8 mouse cellular contexts compared by ENCODE assay signal in the genomic region with DNA sequence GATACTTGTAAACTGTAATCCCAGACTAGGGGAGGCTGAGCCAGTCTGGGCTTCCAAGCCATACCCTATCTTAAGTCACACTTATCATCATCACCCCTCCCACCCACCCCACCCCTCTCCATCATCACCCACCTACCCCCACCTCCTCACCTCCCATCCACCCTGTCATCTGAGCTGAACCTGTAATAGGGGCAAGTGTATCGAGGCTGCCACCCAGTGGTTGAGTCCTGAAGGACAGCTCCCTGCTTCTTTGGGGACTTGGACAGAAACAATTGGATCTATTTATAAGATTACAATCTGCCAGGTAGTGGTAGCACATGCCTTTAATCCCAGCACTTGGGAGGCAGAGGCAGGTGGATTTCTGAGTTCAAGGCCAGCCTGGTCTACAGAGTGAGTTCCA. TPM values are rescaled to one million over a fixed set of nuclear protein-coding genes. Genes with fewer than 3 reads are reported as not detected.
A peak's percentile ranks its signal among the peaks of the same experiment; 100 is the strongest.
DNase-seq lines count a peak whose midpoint lies in the region; ATAC-seq and TF ChIP-seq lines count a peak whose summit lies in the region.
"Had no signal": no experiment of that assay in that cellular context is flagged by ENCODE, and none has a peak within 500 bp of the region (broad histone marks: within the 10 kb centered on the region; RNA-seq: fewer than 3 reads in every experiment).

No protein-coding gene starts in this region.

- no peak overlapping the region for H3K4me3 ChIP-seq in hindbrain, postnatal 0 days (ENCODE audit: low read length)
- no peak overlapping the region for H3K4me3 ChIP-seq in hindbrain, embryonic 16.5 days (ENCODE audit: low read length)
- no peak overlapping the region for H3K4me3 ChIP-seq in ES-Bruce4 (ENCODE audit: low read depth, low read length)
- no peak overlapping the region for H3K4me3 ChIP-seq in embryonic fibroblast, embryonic 13.5 days (ENCODE audit: insufficient read depth, low read length)
- no peak overlapping the region for H3K4me3 ChIP-seq in lung, embryonic 14.5 days (ENCODE audit: low read depth, low read length)

- no peak for ATAC-seq in hindbrain, postnatal 0 days
- no peak for ATAC-seq in hindbrain, embryonic 16.5 days
- no peak for ATAC-seq in lung, embryonic 14.5 days (ENCODE audit: insufficient read depth)
- ATAC-seq in monocyte, adult 5-6 weeks (replicated peaks; ENCODE audit: insufficient number of reproducible peaks, low FRiP score, low TSS enrichment, poor library complexity, severe bottlenecking): no peak

- H3K9ac ChIP-seq in hindbrain, postnatal 0 days (replicated peaks; ENCODE audit: low read length): no peak overlapping the region
- H3K9ac ChIP-seq in hindbrain, embryonic 16.5 days (ENCODE audit: low read depth, low read length): no peak overlapping the region
- H3K9ac ChIP-seq in ES-Bruce4 (ENCODE audit: low read depth, poor library complexity, severe bottlenecking): no peak overlapping the region
- no peak overlapping the region for H3K9ac ChIP-seq in lung, embryonic 14.5 days

- WGBS in hindbrain, postnatal 0 days: 10% methylated on average over 1 of the region's 1 CpGs
- 26% methylated on average over 1 of the region's 1 CpGs for WGBS in hindbrain, embryonic 16.5 days
- 15% methylated on average over 1 of the region's 1 CpGs for WGBS in lung, embryonic 14.5 days

- H3K27ac ChIP-seq in hindbrain, postnatal 0 days: no peak overlapping the region
- no peak overlapping the region for H3K27ac ChIP-seq in hindbrain, embryonic 16.5 days (ENCODE audit: low read depth, low read length)
- H3K27ac ChIP-seq in ES-Bruce4 (ENCODE audit: insufficient read depth, low read length): no peak overlapping the region
- no peak overlapping the region for H3K27ac ChIP-seq in embryonic fibroblast, embryonic 13.5 days (ENCODE audit: insufficient read depth, low read length)
- H3K27ac ChIP-seq in lung, embryonic 14.5 days (ENCODE audit: low read depth): no peak overlapping the region

- TF ChIP-seq EP300 in ES-Bruce4 (IDR thresholded peaks at IDR 0.05; ENCODE audit: insufficient read depth, low read depth, low read length): no peak

- H3K9me3 ChIP-seq in hindbrain, postnatal 0 days (ENCODE audit: low read length): no peaks in the 10 kb centered on the region
- no peaks in the 10 kb centered on the region for H3K9me3 ChIP-seq in hindbrain, embryonic 16.5 days (ENCODE audit: control insufficient read depth, low read length)
- H3K9me3 ChIP-seq in ES-Bruce4 (replicated peaks; ENCODE audit: control insufficient read depth, insufficient read depth, low read length, poor library complexity, severe bottlenecking): no peaks in the 10 kb centered on the region; the same call in 1 of the 2 replicates
- H3K9me3 ChIP-seq in lung, embryonic 14.5 days (ENCODE audit: low read depth, low read length): no peaks in the 10 kb centered on the region

- H3K4me1 ChIP-seq in hindbrain, postnatal 0 days (ENCODE audit: insufficient read depth, low read length): no peaks in the 10 kb centered on the region
- H3K4me1 ChIP-seq in hindbrain, embryonic 16.5 days (ENCODE audit: control insufficient read depth, insufficient read depth, low read depth, low read length): no peaks in the 10 kb centered on the region
- H3K4me1 ChIP-seq in ES-Bruce4 (ENCODE audit: control insufficient read depth, insufficient read depth, low read length): no peaks in the 10 kb centered on the region
- H3K4me1 ChIP-seq in embryonic fibroblast, embryonic 13.5 days (ENCODE audit: control insufficient read depth, insufficient read depth, low read length): no peaks in the 10 kb centered on the region
- no peaks in the 10 kb centered on the region for H3K4me1 ChIP-seq in lung, embryonic 14.5 days (ENCODE audit: insufficient read depth)

- H3K36me3 ChIP-seq in hindbrain, postnatal 0 days (ENCODE audit: insufficient read depth, low read length): no peaks in the 10 kb centered on the region
- H3K36me3 ChIP-seq in hindbrain, embryonic 16.5 days (ENCODE audit: control insufficient read depth, insufficient read depth, low read length): no peaks in the 10 kb centered on the region
- H3K36me3 ChIP-seq in ES-Bruce4 (ENCODE audit: control insufficient read depth, insufficient read depth, low read length, poor library complexity, severe bottlenecking): no peaks in the 10 kb centered on the region
- H3K36me3 ChIP-seq in lung, embryonic 14.5 days (ENCODE audit: insufficient read depth): no peaks in the 10 kb centered on the region

- H3K27me3 ChIP-seq in hindbrain, postnatal 0 days (ENCODE audit: insufficient read depth, low read length): no peaks in the 10 kb centered on the region
- H3K27me3 ChIP-seq in hindbrain, embryonic 16.5 days (replicated peaks; ENCODE audit: control insufficient read depth, insufficient read depth, low read length): no peaks in the 10 kb centered on the region
- H3K27me3 ChIP-seq in ES-Bruce4 (ENCODE audit: control insufficient read depth, insufficient read depth, low read length, poor library complexity, severe bottlenecking): no peaks in the 10 kb centered on the region
- no peaks in the 10 kb centered on the region for H3K27me3 ChIP-seq in lung, embryonic 14.5 days (ENCODE audit: insufficient read depth, low read length)

- no peak for TF ChIP-seq POLR2A in ES-Bruce4 (IDR thresholded peaks at IDR 0.05; ENCODE audit: insufficient read depth, low read length)
- TF ChIP-seq POLR2A in embryonic fibroblast, embryonic 13.5 days (IDR thresholded peaks at IDR 0.05; ENCODE audit: low read depth, low read length): no peak

- peak; percentile 51 for TF ChIP-seq CTCF in hindbrain, postnatal 0 days (IDR thresholded peaks at IDR 0.05; ENCODE audit: low read depth)
- peak; percentile 81 for TF ChIP-seq CTCF in ES-Bruce4 (IDR thresholded peaks at IDR 0.05; ENCODE audit: low read depth, low read length)
- TF ChIP-seq CTCF in embryonic fibroblast, embryonic 13.5 days (IDR thresholded peaks at IDR 0.05; ENCODE audit: borderline replicate concordance, insufficient read depth, low read length): peak; percentile 60; the same call in 1 of the 2 replicates
- TF ChIP-seq CTCF in lung, embryonic 14.5 days (IDR thresholded peaks at IDR 0.05; ENCODE audit: low read depth): peak; percentile 65

- no peak for DNase-seq in hindbrain, postnatal 0 days (ENCODE audit: low spot score)
- peak; percentile 50 to 61 for DNase-seq in B cell, adult 2 months
- peak; percentile 45 for DNase-seq in lung, embryonic 14.5 days

- H3K4me2 ChIP-seq in hindbrain, postnatal 0 days (ENCODE audit: low read depth, low read length): no peak overlapping the region
- no peak overlapping the region for H3K4me2 ChIP-seq in hindbrain, embryonic 16.5 days (ENCODE audit: low read length)
- H3K4me2 ChIP-seq in lung, embryonic 14.5 days: no peak overlapping the region

RNA-seq across cellular contexts. Expression of gene Rab11fip5, which starts 22.7 kb away (rescaled TPM):
- total RNA-seq in hindbrain, postnatal 0 days (2014; rRNA removed): 62.6 and 66.5 TPM in 2 replicates
- polyA plus RNA-seq in hindbrain, postnatal 0 days (2015; fragmentation: Nextera tagmentation; extraction: Ambion mirVana): 23.4 and 26.7 TPM in 2 replicates
- 24.3 and 28.6 TPM in 2 replicates for polyA plus RNA-seq in hindbrain, embryonic 16.5 days (2015; fragmentation: Nextera tagmentation; extraction: Ambion mirVana)
- 15.8 and 18.3 TPM in 2 replicates for polyA plus RNA-seq in ES-Bruce4 (2011; ENCODE audit: insufficient read depth, insufficient read length, low read depth, missing spikeins)
- 27.2 and 28.2 TPM in 2 replicates for polyA plus RNA-seq in embryonic fibroblast, embryonic 13.5 days (2011; ENCODE audit: insufficient read length, low read depth, missing spikeins)
- 10.1 and 10.6 TPM in 2 replicates for polyA plus RNA-seq in lung, embryonic 14.5 days (2014; fragmentation: Nextera tagmentation; extraction: Ambion mirVana)
- total RNA-seq in monocyte, adult 5-6 weeks (2017): 1.6 to 3.0 TPM (median 1.6 TPM) in 3 replicates

RNA-seq across cellular contexts. Expression of gene Noto, which starts 26.5 kb away (rescaled TPM):
- total RNA-seq in hindbrain, postnatal 0 days (2014; rRNA removed): not detected in 2 replicates
- not detected in 2 replicates for polyA plus RNA-seq in hindbrain, postnatal 0 days (2015; fragmentation: Nextera tagmentation; extraction: Ambion mirVana)
- not detected in 2 replicates for polyA plus RNA-seq in hindbrain, embryonic 16.5 days (2015; fragmentation: Nextera tagmentation; extraction: Ambion mirVana)
- polyA plus RNA-seq in ES-Bruce4 (2011; ENCODE audit: insufficient read depth, insufficient read length, low read depth, missing spikeins): not detected in 2 replicates
- polyA plus RNA-seq in embryonic fibroblast, embryonic 13.5 days (2011; ENCODE audit: insufficient read length, low read depth, missing spikeins): not detected in 2 replicates
- 0.19 and 0.37 TPM in 2 replicates for polyA plus RNA-seq in lung, embryonic 14.5 days (2014; fragmentation: Nextera tagmentation; extraction: Ambion mirVana)
- total RNA-seq in monocyte, adult 5-6 weeks (2017): not detected in 3 replicates
- polyA plus RNA-seq: liver, embryonic 16.5 days had no signal

RNA-seq across cellular contexts. Expression of gene Smyd5, which starts 34.6 kb away (rescaled TPM):
- total RNA-seq in hindbrain, postnatal 0 days (2014; rRNA removed): 68.0 and 69.1 TPM in 2 replicates
- polyA plus RNA-seq in hindbrain, postnatal 0 days (2015; fragmentation: Nextera tagmentation; extraction: Ambion mirVana): 57.2 and 59.7 TPM in 2 replicates
- polyA plus RNA-seq in hindbrain, embryonic 16.5 days (2015; fragmentation: Nextera tagmentation; extraction: Ambion mirVana): 81.4 and 82.8 TPM in 2 replicates
- 42.3 and 44.4 TPM in 2 replicates for polyA plus RNA-seq in ES-Bruce4 (2011; ENCODE audit: insufficient read depth, insufficient read length, low read depth, missing spikeins)
- 34.8 and 36.3 TPM in 2 replicates for polyA plus RNA-seq in embryonic fibroblast, embryonic 13.5 days (2011; ENCODE audit: insufficient read length, low read depth, missing spikeins)
- polyA plus RNA-seq in lung, embryonic 14.5 days (2014; fragmentation: Nextera tagmentation; extraction: Ambion mirVana): 67.3 and 68.3 TPM in 2 replicates
- 19.5 to 21.8 TPM (median 20.2 TPM) in 3 replicates for total RNA-seq in monocyte, adult 5-6 weeks (2017)

RNA-seq across cellular contexts. Expression of gene Cct7, which starts 54.1 kb away (rescaled TPM):
- 169 and 174 TPM in 2 replicates for total RNA-seq in hindbrain, postnatal 0 days (2014; rRNA removed)
- 463 and 487 TPM in 2 replicates for polyA plus RNA-seq in hindbrain, postnatal 0 days (2015; fragmentation: Nextera tagmentation; extraction: Ambion mirVana)
- polyA plus RNA-seq in hindbrain, embryonic 16.5 days (2015; fragmentation: Nextera tagmentation; extraction: Ambion mirVana): 561 TPM in 2 replicates
- 463 and 467 TPM in 2 replicates for polyA plus RNA-seq in ES-Bruce4 (2011; ENCODE audit: insufficient read depth, insufficient read length, low read depth, missing spikeins)
- polyA plus RNA-seq in embryonic fibroblast, embryonic 13.5 days (2011; ENCODE audit: insufficient read length, low read depth, missing spikeins): 244 and 265 TPM in 2 replicates
- 501 and 506 TPM in 2 replicates for polyA plus RNA-seq in lung, embryonic 14.5 days (2014; fragmentation: Nextera tagmentation; extraction: Ambion mirVana)
- total RNA-seq in monocyte, adult 5-6 weeks (2017): 150 to 194 TPM (median 161 TPM) in 3 replicates

RNA-seq across cellular contexts. Expression of gene Pradc1, which starts 54.6 kb away (rescaled TPM):
- 21.1 and 24.7 TPM in 2 replicates for total RNA-seq in hindbrain, postnatal 0 days (2014; rRNA removed)
- 31.5 and 35.2 TPM in 2 replicates for polyA plus RNA-seq in hindbrain, postnatal 0 days (2015; fragmentation: Nextera tagmentation; extraction: Ambion mirVana)
- 33.2 and 34.9 TPM in 2 replicates for polyA plus RNA-seq in hindbrain, embryonic 16.5 days (2015; fragmentation: Nextera tagmentation; extraction: Ambion mirVana)
- 4.7 and 9.6 TPM in 2 replicates for polyA plus RNA-seq in ES-Bruce4 (2011; ENCODE audit: insufficient read depth, insufficient read length, low read depth, missing spikeins)
- 8.8 and 9.9 TPM in 2 replicates for polyA plus RNA-seq in embryonic fibroblast, embryonic 13.5 days (2011; ENCODE audit: insufficient read length, low read depth, missing spikeins)
- polyA plus RNA-seq in lung, embryonic 14.5 days (2014; fragmentation: Nextera tagmentation; extraction: Ambion mirVana): 26.5 and 27.3 TPM in 2 replicates
- 8.6 to 11.3 TPM (median 10.1 TPM) in 3 replicates for total RNA-seq in monocyte, adult 5-6 weeks (2017)
